Mouse (Mus musculus) yolk sac, embryonic 10.5 days (tissue): ENCODE measurements around the gene Ipo11.
"Not testable (repeated sequence)": the region's sequence is repeated elsewhere in the genome, so short reads cannot be mapped to it uniquely, and the experiment has no call there.

Experiments
- DNase-seq: peaks from one replicate; pipeline ENCODE4 v3.0.0-alpha.2; 2017; ENCODE audit warnings: low spot score

Ipo11 gene

GRCm38 (mm10) chr13:106936256-106937137, at the start of gene Ipo11:
TSS of gene Ipo11 (minus strand) at chr13:106936958.
- DNase-seq: peak; percentile 92

- no peak for DNase-seq
Measured at GRCm38 (mm10) chr13:106961496-106961895, 24.7 kb upstream of the Ipo11 start.

- no peak for DNase-seq
Measured at GRCm38 (mm10) chr13:106960557-106960956, 23.8 kb upstream of the Ipo11 start.

GRCm38 (mm10) chr13:106958286-106958685, 21.5 kb upstream of the Ipo11 start:
- DNase-seq: no peak

- no peak for DNase-seq
Measured at GRCm38 (mm10) chr13:106957554-106957953, 20.8 kb upstream of the Ipo11 start.

GRCm38 (mm10) chr13:106954880-106955279, 18.1 kb upstream of the Ipo11 start:
- no peak for DNase-seq

- DNase-seq: no peak
Measured at GRCm38 (mm10) chr13:106947583-106947982, 10.8 kb upstream of the Ipo11 start.

- peak; percentile 95 for DNase-seq
Measured at GRCm38 (mm10) chr13:106946594-106947540, 10.1 kb upstream of the Ipo11 start, which contains the start of gene Dimt1. TSS of gene Dimt1 (plus strand) at chr13:106947127.

- no peak for DNase-seq
Measured at GRCm38 (mm10) chr13:106945518-106945917, 8.8 kb upstream of the Ipo11 start.

GRCm38 (mm10) chr13:106942721-106943120, 6.0 kb upstream of the Ipo11 start:
- no peak for DNase-seq

GRCm38 (mm10) chr13:106941211-106941976, 4.6 kb upstream of the Ipo11 start:
- peak; percentile 17 for DNase-seq

GRCm38 (mm10) chr13:106937138-106937472, 347 bp upstream of the Ipo11 start:
- DNase-seq: no peak

- no peak for DNase-seq
Measured at GRCm38 (mm10) chr13:106935871-106936255, 895 bp downstream of the Ipo11 start.

GRCm38 (mm10) chr13:106929201-106929600, 7.6 kb downstream of the Ipo11 start:
- DNase-seq: no peak

- no peak for DNase-seq
Measured at GRCm38 (mm10) chr13:106928296-106928695, 8.5 kb downstream of the Ipo11 start.

GRCm38 (mm10) chr13:106925921-106926320, 10.8 kb downstream of the Ipo11 start:
- not testable (repeated sequence) for DNase-seq

GRCm38 (mm10) chr13:106918322-106919050, 18.3 kb downstream of the Ipo11 start:
- no peak for DNase-seq

GRCm38 (mm10) chr13:106913125-106913736, 23.5 kb downstream of the Ipo11 start:
- peak; percentile 14 for DNase-seq

GRCm38 (mm10) chr13:106910096-106910495, 26.7 kb downstream of the Ipo11 start:
- DNase-seq: no peak

GRCm38 (mm10) chr13:106907273-106907672, 29.5 kb downstream of the Ipo11 start:
- no peak for DNase-seq

- DNase-seq: not testable (repeated sequence)
Measured at GRCm38 (mm10) chr13:106905154-106905553, 31.6 kb downstream of the Ipo11 start.
